Mouse (Mus musculus): ENCODE data around the gene Rmi2. TPM values are rescaled to one million over a fixed set of nuclear protein-coding genes. Genes with fewer than 3 reads are reported as not detected.
"Not testable (repeated sequence)": the region's sequence is repeated elsewhere in the genome, so short reads cannot be mapped to it uniquely, and the experiment has no call there.

The Rmi2 gene
- polyA plus RNA-seq, 1 experiment: 3.8 TPM

DNA sequence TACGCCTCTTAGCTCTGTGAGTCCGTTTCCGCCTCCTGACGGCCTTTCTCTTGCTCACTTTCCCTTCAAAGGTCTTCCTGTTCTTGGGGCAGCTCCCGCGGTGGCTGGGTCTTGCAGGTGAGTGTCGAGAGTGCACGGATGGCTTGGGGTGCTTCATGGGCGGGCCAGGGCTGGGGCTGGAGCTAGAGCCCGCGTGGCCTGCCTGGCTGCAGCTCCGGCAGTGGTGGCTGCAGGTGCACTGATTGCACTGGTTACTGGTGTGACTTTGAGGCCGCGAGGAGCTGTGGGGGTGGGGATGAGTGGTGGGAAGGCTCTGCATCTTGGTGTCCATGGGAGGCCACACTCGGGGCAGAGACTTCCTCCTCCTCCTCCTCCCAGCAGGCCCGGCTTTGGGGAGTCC is 46.6 kb upstream of the Rmi2 start, which contains the start of gene Tnp2:
Tnp2 (minus strand) TSS at position 390 of the 400 bp plus-strand sequence.
- no peaks in the 10 kb centered on the region for H3K36me3 ChIP-seq (ENCODE audit: control insufficient read depth, insufficient read depth, low read length, poor library complexity, severe bottlenecking)
- no peaks in the 10 kb centered on the region for H3K9me3 ChIP-seq (replicated peaks; ENCODE audit: control insufficient read depth, insufficient read depth, low read length, poor library complexity, severe bottlenecking)
- no peak within 1 kb of the TSS for H3K9ac ChIP-seq (ENCODE audit: low read depth, poor library complexity, severe bottlenecking)
- H3K27ac ChIP-seq (ENCODE audit: insufficient read depth, low read length): no peak within 1 kb of the TSS
- no peaks in the 10 kb centered on the region; the same call in 1 of the 2 replicates for H3K27me3 ChIP-seq (ENCODE audit: control insufficient read depth, insufficient read depth, low read length, poor library complexity, severe bottlenecking)
- H3K4me3 ChIP-seq (ENCODE audit: low read depth, low read length): peak within 1 kb of the TSS; percentile 18
- peaks cover 1% of the 10 kb centered on the region for H3K4me1 ChIP-seq (ENCODE audit: control insufficient read depth, insufficient read depth, low read length)
- no peak for TF ChIP-seq CTCF (IDR thresholded peaks at IDR 0.05; ENCODE audit: low read depth, low read length)
- TF ChIP-seq EP300 (IDR thresholded peaks at IDR 0.05; ENCODE audit: insufficient read depth, low read depth, low read length): no peak
- no peak for TF ChIP-seq POLR2A (IDR thresholded peaks at IDR 0.05; ENCODE audit: insufficient read depth, low read length)

DNA sequence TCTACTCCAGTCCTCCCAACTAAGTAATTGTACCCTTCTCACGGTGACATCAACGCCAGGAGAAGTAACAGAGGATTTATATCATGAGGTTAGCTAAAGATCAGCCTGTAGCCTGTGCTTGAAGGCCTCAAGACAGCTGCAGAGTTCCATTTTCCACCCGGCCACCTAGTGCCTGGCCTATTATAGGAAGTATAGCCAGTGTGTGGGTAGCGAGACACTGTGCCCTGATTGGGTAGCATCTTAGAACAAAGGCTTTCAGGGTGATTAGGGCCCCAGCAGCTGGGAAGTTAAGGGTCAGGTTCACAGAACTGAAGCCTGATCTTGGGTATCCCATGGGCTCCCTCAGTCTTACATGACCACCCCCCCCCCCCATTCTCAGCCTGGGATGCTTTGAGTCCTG is 46.0 kb upstream of the Rmi2 start:
- no peak overlapping the region for H3K9ac ChIP-seq (ENCODE audit: low read depth, poor library complexity, severe bottlenecking)
- TF ChIP-seq POLR2A (IDR thresholded peaks at IDR 0.05; ENCODE audit: insufficient read depth, low read length) (no peak), EP300 (IDR thresholded peaks at IDR 0.05; ENCODE audit: insufficient read depth, low read depth, low read length) (no peak)
- H3K27me3 ChIP-seq (ENCODE audit: control insufficient read depth, insufficient read depth, low read length, poor library complexity, severe bottlenecking): no peaks in the 10 kb centered on the region; the same call in 1 of the 2 replicates
- H3K4me3 ChIP-seq (ENCODE audit: low read depth, low read length): no peak overlapping the region
- no peaks in the 10 kb centered on the region for H3K9me3 ChIP-seq (replicated peaks; ENCODE audit: control insufficient read depth, insufficient read depth, low read length, poor library complexity, severe bottlenecking)
- H3K27ac ChIP-seq (ENCODE audit: insufficient read depth, low read length): no peak overlapping the region
- H3K4me1 ChIP-seq (ENCODE audit: control insufficient read depth, insufficient read depth, low read length): peaks cover 1% of the 10 kb centered on the region
- no peaks in the 10 kb centered on the region for H3K36me3 ChIP-seq (ENCODE audit: control insufficient read depth, insufficient read depth, low read length, poor library complexity, severe bottlenecking)

DNA sequence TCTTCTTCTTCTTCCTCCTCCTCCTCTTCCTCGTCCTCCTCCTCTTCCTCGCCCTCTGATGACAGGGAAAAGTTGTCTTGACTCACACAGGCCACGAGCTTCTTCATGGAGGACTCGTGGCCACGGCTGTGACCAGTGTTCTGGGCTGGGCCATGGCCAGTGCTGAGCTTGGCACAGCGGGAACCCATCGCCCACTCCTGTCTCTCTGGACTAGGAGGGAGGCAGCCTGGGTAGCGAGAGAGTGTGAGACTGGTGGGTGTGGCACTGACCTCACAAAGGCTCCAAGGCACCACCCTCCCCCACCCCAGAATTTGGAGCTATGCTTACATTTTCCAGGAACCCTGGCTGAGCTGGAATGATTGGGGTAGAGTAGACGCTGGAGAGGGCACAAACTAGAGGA is 44.2 kb upstream of the Rmi2 start, which contains the start of gene Prm3:
Prm3 (minus strand) TSS at position 213 of the 400 bp plus-strand sequence.
- Histone ChIP-seq H3K9me3 (replicated peaks; ENCODE audit: control insufficient read depth, insufficient read depth, low read length, poor library complexity, severe bottlenecking) (no peaks in the 10 kb centered on the region), H3K27me3 (ENCODE audit: control insufficient read depth, insufficient read depth, low read length, poor library complexity, severe bottlenecking) (no peaks in the 10 kb centered on the region), H3K4me3 (ENCODE audit: low read depth, low read length) (no peak within 1 kb of the TSS), H3K9ac (ENCODE audit: low read depth, poor library complexity, severe bottlenecking) (no peak within 1 kb of the TSS), H3K27ac (ENCODE audit: insufficient read depth, low read length) (no peak within 1 kb of the TSS), H3K36me3 (ENCODE audit: control insufficient read depth, insufficient read depth, low read length, poor library complexity, severe bottlenecking) (no peaks in the 10 kb centered on the region), H3K4me1 (ENCODE audit: control insufficient read depth, insufficient read depth, low read length) (peaks cover 1% of the 10 kb centered on the region)
- TF ChIP-seq EP300 (IDR thresholded peaks at IDR 0.05; ENCODE audit: insufficient read depth, low read depth, low read length) (no peak), CTCF (IDR thresholded peaks at IDR 0.05; ENCODE audit: low read depth, low read length) (no peak)

DNA sequence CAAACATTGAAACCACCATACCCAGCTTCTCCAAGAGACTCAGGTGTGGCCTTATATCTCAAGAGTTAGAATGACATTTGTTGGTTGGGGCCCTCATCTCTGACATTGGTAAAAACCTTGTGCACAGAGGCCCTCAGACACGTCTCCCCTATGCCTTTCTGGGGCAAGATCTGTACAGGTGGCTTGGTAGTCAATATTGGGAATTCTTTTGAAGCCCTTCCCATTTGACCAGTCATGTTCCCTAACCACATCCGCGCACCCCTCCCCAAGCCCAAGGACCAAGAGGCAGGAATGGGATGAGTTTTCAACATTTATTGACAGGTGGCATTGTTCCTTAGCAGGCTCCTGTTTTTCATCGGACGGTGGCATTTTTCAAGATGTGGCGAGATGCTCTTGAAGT is 38.8 kb upstream of the Rmi2 start, which contains the start of gene Prm2:
Prm2 (minus strand) TSS at position 101 of the 400 bp plus-strand sequence.
- no peaks in the 10 kb centered on the region for H3K27me3 ChIP-seq (ENCODE audit: control insufficient read depth, insufficient read depth, low read length, poor library complexity, severe bottlenecking)
- no peaks in the 10 kb centered on the region for H3K9me3 ChIP-seq (replicated peaks; ENCODE audit: control insufficient read depth, insufficient read depth, low read length, poor library complexity, severe bottlenecking)
- no peak within 1 kb of the TSS for H3K4me3 ChIP-seq (ENCODE audit: low read depth, low read length)
- no peak within 1 kb of the TSS for H3K27ac ChIP-seq (ENCODE audit: insufficient read depth, low read length)
- H3K36me3 ChIP-seq (ENCODE audit: control insufficient read depth, insufficient read depth, low read length, poor library complexity, severe bottlenecking): no peaks in the 10 kb centered on the region
- no peak for TF ChIP-seq CTCF (IDR thresholded peaks at IDR 0.05; ENCODE audit: low read depth, low read length)
- no peak for TF ChIP-seq EP300 (IDR thresholded peaks at IDR 0.05; ENCODE audit: insufficient read depth, low read depth, low read length)
- no peak for TF ChIP-seq POLR2A (IDR thresholded peaks at IDR 0.05; ENCODE audit: insufficient read depth, low read length)
- H3K4me1 ChIP-seq (ENCODE audit: control insufficient read depth, insufficient read depth, low read length): no peaks in the 10 kb centered on the region
- H3K9ac ChIP-seq (ENCODE audit: low read depth, poor library complexity, severe bottlenecking): no peak within 1 kb of the TSS

DNA sequence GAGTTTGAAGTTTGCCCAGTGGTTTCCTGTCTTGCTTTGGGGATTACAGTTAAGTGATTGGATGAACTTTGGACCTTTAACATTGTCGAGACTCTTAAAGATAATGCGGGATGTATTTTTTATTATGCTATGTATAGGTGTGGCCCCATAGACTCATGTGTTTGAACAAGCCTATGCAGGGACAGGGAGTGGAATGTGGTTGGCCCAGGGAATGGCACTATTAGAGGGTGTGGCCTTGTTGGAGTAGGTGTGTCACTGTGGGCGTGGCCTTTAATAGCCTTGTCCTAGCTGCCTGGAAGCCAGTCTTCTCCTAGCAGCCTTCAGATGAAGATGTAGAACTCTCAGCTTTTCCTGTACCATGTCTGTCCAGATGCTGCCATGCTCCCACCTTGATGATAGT is 32.4 kb upstream of the Rmi2 start:
- not testable (repeated sequence) for H3K27me3 ChIP-seq (ENCODE audit: control insufficient read depth, insufficient read depth, low read length, poor library complexity, severe bottlenecking); H3K27ac ChIP-seq (ENCODE audit: insufficient read depth, low read length); H3K9me3 ChIP-seq (replicated peaks; ENCODE audit: control insufficient read depth, insufficient read depth, low read length, poor library complexity, severe bottlenecking); H3K4me1 ChIP-seq (ENCODE audit: control insufficient read depth, insufficient read depth, low read length); H3K9ac ChIP-seq (ENCODE audit: low read depth, poor library complexity, severe bottlenecking); H3K4me3 ChIP-seq (ENCODE audit: low read depth, low read length); H3K36me3 ChIP-seq (ENCODE audit: control insufficient read depth, insufficient read depth, low read length, poor library complexity, severe bottlenecking)

DNA sequence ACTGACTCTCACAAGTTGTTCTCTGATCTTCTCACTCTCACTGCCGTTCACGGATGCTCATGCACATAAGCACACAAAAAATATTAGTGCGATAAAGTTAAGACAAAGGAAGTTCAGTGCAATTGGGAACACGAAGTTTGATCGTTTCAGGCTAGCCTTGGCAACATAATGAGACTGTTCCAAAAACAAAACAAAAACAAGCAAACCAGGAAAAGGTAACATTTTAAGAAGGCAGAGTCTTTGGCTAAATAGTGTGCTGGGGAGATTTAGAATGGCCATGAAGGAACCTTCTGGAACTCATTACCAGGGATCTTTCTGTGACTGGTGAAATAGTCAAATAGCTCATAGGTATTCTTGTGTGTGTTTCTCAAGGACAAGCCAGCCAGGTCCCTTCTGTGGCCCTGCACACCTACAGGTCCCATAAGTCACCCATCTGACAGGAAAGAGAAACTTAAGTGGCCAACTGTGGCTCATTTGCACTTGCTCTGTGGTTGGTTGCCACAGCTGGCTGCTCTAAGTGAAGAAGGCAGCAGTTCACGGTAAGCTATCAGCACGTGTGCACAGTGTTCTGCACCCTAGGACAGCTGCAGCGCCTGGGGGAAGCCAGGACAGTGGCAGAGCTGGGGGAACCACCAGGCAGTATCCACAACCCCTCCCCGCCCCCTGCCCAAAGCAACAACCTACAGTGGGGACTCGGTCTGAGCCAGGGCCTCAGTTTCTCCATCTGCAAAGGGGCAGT is 28.9 kb upstream of the Rmi2 start, which contains the start of gene Prm1:
Prm1 (minus strand) TSS at position 51 of the 739 bp plus-strand sequence.
- Histone ChIP-seq H3K9ac (ENCODE audit: low read depth, poor library complexity, severe bottlenecking) (no peak within 1 kb of the TSS), H3K27me3 (ENCODE audit: control insufficient read depth, insufficient read depth, low read length, poor library complexity, severe bottlenecking) (no peaks in the 10 kb centered on the region), H3K4me1 (ENCODE audit: control insufficient read depth, insufficient read depth, low read length) (no peaks in the 10 kb centered on the region), H3K36me3 (ENCODE audit: control insufficient read depth, insufficient read depth, low read length, poor library complexity, severe bottlenecking) (no peaks in the 10 kb centered on the region), H3K9me3 (replicated peaks; ENCODE audit: control insufficient read depth, insufficient read depth, low read length, poor library complexity, severe bottlenecking) (no peaks in the 10 kb centered on the region), H3K27ac (ENCODE audit: insufficient read depth, low read length) (no peak within 1 kb of the TSS), H3K4me3 (ENCODE audit: low read depth, low read length) (no peak within 1 kb of the TSS)
- TF ChIP-seq POLR2A (IDR thresholded peaks at IDR 0.05; ENCODE audit: insufficient read depth, low read length): no peak
- no peak for TF ChIP-seq CTCF (IDR thresholded peaks at IDR 0.05; ENCODE audit: low read depth, low read length)
- no peak for TF ChIP-seq EP300 (IDR thresholded peaks at IDR 0.05; ENCODE audit: insufficient read depth, low read depth, low read length)
